Mouse (Mus musculus): ENCODE measurements around the gene Fas.

The Fas gene

GRCm38 (mm10) chr19:34362639-34363038 is 72.2 kb downstream of the Fas start:
- no peak for DNase-seq (ENCODE audit: low spot score in 2 of 2)

- DNase-seq (ENCODE audit: low spot score in 2 of 2), result no peak
Measured at GRCm38 (mm10) chr19:34369551-34369950, 79.1 kb downstream of the Fas start.

- DNase-seq (ENCODE audit: low spot score in 2 of 2), result no peak
Measured at GRCm38 (mm10) chr19:34370397-34370796, 79.9 kb downstream of the Fas start.
